Mouse (Mus musculus) ovary, adult 2 months (tissue): ENCODE measurements around the gene Vmn1r224. TPM values are rescaled to one million over a fixed set of nuclear protein-coding genes. Genes with fewer than 3 reads are reported as not detected.

Experiments used
- polyA plus RNA-seq: library from polyadenylated mRNA; depleted of rRNA; stranded (reverse); fragments of >200 nt; gene quantifications from 2 replicates; pipeline ENCODE4 v1.2.3, GENCODE M21; 2012; rRNA removed

The Vmn1r224 gene
- polyA plus RNA-seq: not detected in 2 replicates

GRCm38 (mm10) chr17:20413846-20414245 lies at the start of gene Vmn1r224:
Gene Vmn1r224, plus strand, starts transcription at chr17:20414146.

Other genes starting within 250 kb of the Vmn1r224 start
- gene Fpr-rs6, start 231.0 kb upstream of the Vmn1r224 start, polyA plus RNA-seq: not detected in 2 replicates
- gene Vmn2r105, start 179.1 kb upstream of the Vmn1r224 start, polyA plus RNA-seq: not detected in 2 replicates
- not detected in 2 replicates for gene Vmn2r106, start 128.6 kb upstream of the Vmn1r224 start, polyA plus RNA-seq
- not detected in 2 replicates for gene Vmn2r107, start 68.9 kb upstream of the Vmn1r224 start, polyA plus RNA-seq
- not detected in 2 replicates for gene Vmn2r108, start 67.2 kb downstream of the Vmn1r224 start, polyA plus RNA-seq
- not detected in 2 replicates for gene Vmn1r225, start 84.0 kb downstream of the Vmn1r224 start, polyA plus RNA-seq
- gene Vmn2r109, start 150.6 kb downstream of the Vmn1r224 start, polyA plus RNA-seq: not detected in 2 replicates
- gene Vmn2r110, start 182.3 kb downstream of the Vmn1r224 start, polyA plus RNA-seq: not detected in 2 replicates
- gene Fpr-rs3, start 210.7 kb downstream of the Vmn1r224 start, polyA plus RNA-seq: not detected in 2 replicates